Comparison of ENCODE assay signal across 25 mouse cellular contexts in genomic region chr9:103420844-103421243, GRCm38 (mm10). TPM values are rescaled to one million over a fixed set of nuclear protein-coding genes. Genes with fewer than 3 reads are reported as not detected.
DNase-seq lines count a peak whose midpoint lies in the region; ATAC-seq and TF ChIP-seq lines count a peak whose summit lies in the region.
"Had no signal": no experiment of that assay in that cellular context is flagged by ENCODE, and none has a peak within 500 bp of the region (broad histone marks: within the 10 kb centered on the region; RNA-seq: fewer than 3 reads in every experiment).

No protein-coding gene starts in this region.

- WGBS in forebrain, embryonic 12.5 days: 14% methylated on average over 3 of the region's 3 CpGs
- 7% methylated on average over 3 of the region's 3 CpGs for WGBS in forebrain, embryonic 15.5 days
- 41% methylated on average over 3 of the region's 3 CpGs for WGBS in hindbrain, embryonic 16.5 days

- no peaks in the 10 kb centered on the region for H3K27me3 ChIP-seq in forebrain, embryonic 12.5 days
- no peaks in the 10 kb centered on the region for H3K27me3 ChIP-seq in forebrain, embryonic 15.5 days
- no peaks in the 10 kb centered on the region for H3K27me3 ChIP-seq in hindbrain, embryonic 16.5 days (replicated peaks; ENCODE audit: control insufficient read depth, insufficient read depth, low read length)
- H3K27me3 ChIP-seq: kidney, embryonic 15.5 days; lung, embryonic 15.5 days had no signal

- TF ChIP-seq CTCF in layer of hippocampus, adult 2 months (conservative IDR thresholded peaks at IDR 0.05): no peak

- ATAC-seq in forebrain, embryonic 12.5 days (ENCODE audit: low FRiP score): no peak
- no peak for ATAC-seq in forebrain, embryonic 15.5 days (replicated peaks)
- peak; percentile 41; the same call in 1 of the 2 replicates for ATAC-seq in hindbrain, embryonic 16.5 days
- ATAC-seq: activated CD4-positive, CD25-positive, alpha-beta regulatory T cell, adult 4 months; CD4-positive, CD25-positive, alpha-beta regulatory T cell, adult 4 months; intestine, embryonic 16.5 days had no signal

- H3K4me3 ChIP-seq in forebrain, embryonic 12.5 days (replicated peaks): no peak overlapping the region
- H3K4me3 ChIP-seq in forebrain, embryonic 15.5 days: no peak overlapping the region
- H3K4me3 ChIP-seq in layer of hippocampus, adult 2 months: no peak overlapping the region
- H3K4me3 ChIP-seq in hindbrain, embryonic 16.5 days (ENCODE audit: low read length): no peak overlapping the region
- H3K4me3 ChIP-seq: erythroblast, embryonic 14.5 days; gastrocnemius, adult 2 months; heart, adult 2 months; kidney, embryonic 15.5 days; limb, embryonic 13.5 days; lung, embryonic 15.5 days had no signal

- H3K27ac ChIP-seq in forebrain, embryonic 12.5 days: peak overlapping the region; percentile 26; the same call in 1 of the 2 replicates
- H3K27ac ChIP-seq in forebrain, embryonic 15.5 days (replicated peaks): no peak overlapping the region
- H3K27ac ChIP-seq in layer of hippocampus, adult 2 months: peak overlapping the region; percentile 39; the same call in 1 of the 2 replicates
- peak overlapping the region; percentile 51 for H3K27ac ChIP-seq in hindbrain, embryonic 16.5 days (ENCODE audit: low read depth, low read length)
- H3K27ac ChIP-seq: gastrocnemius, adult 2 months; heart, adult 2 months; kidney, embryonic 15.5 days; limb, embryonic 13.5 days; liver, embryonic 14.5 days; lung, embryonic 15.5 days had no signal

- H3K9ac ChIP-seq in forebrain, embryonic 12.5 days: no peak overlapping the region
- no peak overlapping the region for H3K9ac ChIP-seq in forebrain, embryonic 15.5 days (replicated peaks)
- no peak overlapping the region for H3K9ac ChIP-seq in hindbrain, embryonic 16.5 days (ENCODE audit: low read depth, low read length)
- H3K9ac ChIP-seq: kidney, embryonic 15.5 days; limb, embryonic 13.5 days; liver, embryonic 14.5 days; lung, embryonic 15.5 days had no signal

- H3K36me3 ChIP-seq in forebrain, embryonic 12.5 days (replicated peaks): no peaks in the 10 kb centered on the region
- H3K36me3 ChIP-seq in forebrain, embryonic 15.5 days: no peaks in the 10 kb centered on the region
- H3K36me3 ChIP-seq in hindbrain, embryonic 16.5 days (ENCODE audit: control insufficient read depth, insufficient read depth, low read length): no peaks in the 10 kb centered on the region
- H3K36me3 ChIP-seq: kidney, embryonic 15.5 days; limb, embryonic 13.5 days; lung, embryonic 15.5 days had no signal

- DNase-seq in layer of hippocampus, adult 2 months (ENCODE audit: low spot score in 2 of 2): no peak
- DNase-seq in layer of hippocampus, adult 9-10 months (ENCODE audit: low spot score): no peak
- DNase-seq in retina, embryonic 14.5 days (ENCODE audit: low spot score): peak; percentile 74
- no peak for DNase-seq in adrenal gland, postnatal 36 days
- DNase-seq in testis, postnatal 14 days (ENCODE audit: low spot score): no peak
- DNase-seq: adrenal gland, postnatal 10 days; cerebellum, adult 18-20 months; cerebellum, postnatal 36 days; gastrocnemius, adult 2 months; heart, adult 2 months; heart, postnatal 36 days; lung, postnatal 4 days; thymus, postnatal 36 days had no signal

- peaks cover 26% of the 10 kb centered on the region for H3K4me1 ChIP-seq in forebrain, embryonic 12.5 days
- H3K4me1 ChIP-seq in forebrain, embryonic 15.5 days: peaks cover 12% of the 10 kb centered on the region
- H3K4me1 ChIP-seq in hindbrain, embryonic 16.5 days (ENCODE audit: control insufficient read depth, insufficient read depth, low read depth, low read length): peaks cover 13% of the 10 kb centered on the region
- H3K4me1 ChIP-seq: kidney, embryonic 15.5 days; lung, embryonic 15.5 days had no signal

- H3K9me3 ChIP-seq in forebrain, embryonic 12.5 days: no peaks in the 10 kb centered on the region
- H3K9me3 ChIP-seq in forebrain, embryonic 15.5 days: no peaks in the 10 kb centered on the region
- H3K9me3 ChIP-seq in hindbrain, embryonic 16.5 days (ENCODE audit: control insufficient read depth, low read length): no peaks in the 10 kb centered on the region
- H3K9me3 ChIP-seq: kidney, embryonic 15.5 days; limb, embryonic 13.5 days; lung, embryonic 15.5 days had no signal

- H3K4me2 ChIP-seq in forebrain, embryonic 12.5 days: no peak overlapping the region
- no peak overlapping the region for H3K4me2 ChIP-seq in forebrain, embryonic 15.5 days (replicated peaks)
- no peak overlapping the region for H3K4me2 ChIP-seq in hindbrain, embryonic 16.5 days (ENCODE audit: low read length)
- H3K4me2 ChIP-seq: kidney, embryonic 15.5 days; limb, embryonic 13.5 days; lung, embryonic 15.5 days had no signal

RNA-seq across cellular contexts. Expression of gene Cdv3, which starts 55.2 kb away (rescaled TPM):
- 122 and 132 TPM in 2 replicates for polyA plus RNA-seq in forebrain, embryonic 12.5 days (2016; fragmentation: Nextera tagmentation; extraction: Ambion mirVana)
- 74.1 and 92.1 TPM in 2 replicates for polyA plus RNA-seq in forebrain, embryonic 15.5 days (2015; fragmentation: Nextera tagmentation; extraction: Ambion mirVana)
- 10 to 100 TPM; 69.3 to 72.9 TPM for total RNA-seq in layer of hippocampus, adult 2 months (2021)
- 78.5 and 91.0 TPM in 2 replicates for polyA plus RNA-seq in hindbrain, embryonic 16.5 days (2015; fragmentation: Nextera tagmentation; extraction: Ambion mirVana)
- total RNA-seq in adrenal gland, postnatal 36 days (2021): 100 to 1,000 TPM; 163 to 232 TPM

RNA-seq across cellular contexts. Expression of gene Bfsp2, which starts 59.4 kb away (rescaled TPM):
- 2.7 and 3.0 TPM in 2 replicates for polyA plus RNA-seq in forebrain, embryonic 12.5 days (2016; fragmentation: Nextera tagmentation; extraction: Ambion mirVana)
- polyA plus RNA-seq in forebrain, embryonic 15.5 days (2015; fragmentation: Nextera tagmentation; extraction: Ambion mirVana): 2.0 and 2.3 TPM in 2 replicates
- 1 to 10 TPM; 2.0 to 2.3 TPM for total RNA-seq in layer of hippocampus, adult 2 months (2021)
- polyA plus RNA-seq in hindbrain, embryonic 16.5 days (2015; fragmentation: Nextera tagmentation; extraction: Ambion mirVana): 5.0 and 6.0 TPM in 2 replicates
- total RNA-seq in adrenal gland, postnatal 36 days (2021): not detected
- total RNA-seq: ES-E14 had no signal
- polyA plus RNA-seq: intestine, embryonic 16.5 days had no signal
